In the genomic region with DNA sequence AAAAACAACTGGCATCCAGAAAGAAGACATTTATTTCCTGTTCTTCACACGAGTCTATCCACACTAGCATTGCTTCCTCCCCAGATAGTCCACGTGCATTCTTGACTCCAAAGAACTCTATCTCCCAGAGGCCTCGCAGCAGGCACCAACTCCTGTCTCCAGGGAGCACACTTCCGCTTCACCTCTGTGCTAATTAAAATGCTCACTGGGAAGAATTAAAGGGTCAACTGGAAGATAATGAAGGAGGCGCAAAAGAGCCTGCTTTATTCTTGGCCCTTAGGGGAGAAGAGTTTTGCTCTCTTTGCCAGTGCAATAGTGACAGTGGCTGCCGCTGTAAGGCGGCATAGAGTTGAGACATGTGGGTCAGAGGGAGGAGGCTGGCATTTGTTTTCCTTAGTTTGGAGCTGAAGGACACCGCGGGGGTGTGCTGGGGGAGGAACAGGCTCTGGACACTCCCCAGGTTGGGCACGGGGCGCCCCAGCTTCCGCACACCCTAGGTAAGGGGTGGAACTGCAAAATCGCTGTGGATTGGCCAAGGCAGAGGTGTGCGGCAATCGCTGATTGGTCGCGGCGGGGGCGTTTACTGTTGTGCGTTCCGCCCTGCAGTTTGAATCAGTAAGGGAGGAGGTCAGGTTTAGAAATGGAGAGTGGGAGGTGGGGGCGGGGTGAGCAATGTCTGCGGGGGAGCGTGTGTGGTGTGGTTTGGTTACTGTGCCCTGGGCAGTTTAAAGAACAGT, we compare ENCODE assay signal across 1 mouse cellular context.
TF ChIP-seq lines count a peak whose summit lies in the region.

No protein-coding gene starts in this region.

TF ChIP-seq in CH12.LX, 34 proteins besides CTCF, POLR2A, EP300 and RAD21 (continued from another document):
- TF ChIP-seq ZC3H11A (IDR thresholded peaks at IDR 0.05; ENCODE audit: low read depth, low read length) = no peak
- 0 out of 2 replicates have a peak, but pooled peaks have one; percentile 44 for TF ChIP-seq ELF1 (IDR thresholded peaks at IDR 0.05; ENCODE audit: low read depth, low read length)
- TF ChIP-seq NELFE (IDR thresholded peaks at IDR 0.05; ENCODE audit: low read depth, low read length) = peak; percentile 30; the same call in 1 of the 2 replicates
- TF ChIP-seq TCF12 (IDR thresholded peaks at IDR 0.05; ENCODE audit: low read depth, low read length) = no peak
- TF ChIP-seq BHLHE40 (IDR thresholded peaks at IDR 0.05; ENCODE audit: low read depth, low read length) = 0 out of 2 replicates have a peak, but pooled peaks have one; percentile 5
- 0 out of 2 replicates have a peak, but pooled peaks have one; percentile 26 for TF ChIP-seq ETS1 (conservative IDR thresholded peaks at IDR 0.05; ENCODE audit: low read depth, low read length)
- TF ChIP-seq MYC (IDR thresholded peaks at IDR 0.05; ENCODE audit: low read depth, low read length) = no peak; the same call in 1 of the 2 replicates
- peak; percentile 82 for TF ChIP-seq CHD2 (IDR thresholded peaks at IDR 0.05; ENCODE audit: low read length)
- TF ChIP-seq POLR2AphosphoS2 (IDR thresholded peaks at IDR 0.05; ENCODE audit: low read depth, low read length) = no peak
- no peak for TF ChIP-seq RCOR1 (conservative IDR thresholded peaks at IDR 0.05; ENCODE audit: low read depth, low read length)
- TF ChIP-seq KAT2A (IDR thresholded peaks at IDR 0.05; ENCODE audit: insufficient replicate concordance, low read length) = no peak
- no peak for TF ChIP-seq ZKSCAN1 (IDR thresholded peaks at IDR 0.05; ENCODE audit: borderline replicate concordance, low read depth, low read length)
- TF ChIP-seq ZNF384 (IDR thresholded peaks at IDR 0.05; ENCODE audit: low read depth, low read length) = no peak
- TF ChIP-seq CHD1 (IDR thresholded peaks at IDR 0.05; ENCODE audit: low read depth, low read length) = no peak
- no peak for TF ChIP-seq GABPA (IDR thresholded peaks at IDR 0.05; ENCODE audit: insufficient replicate concordance, low read depth, low read length)
- no peak for TF ChIP-seq UBTF (IDR thresholded peaks at IDR 0.05; ENCODE audit: low read depth, low read length)
- TF ChIP-seq IRF4 (IDR thresholded peaks at IDR 0.05; ENCODE audit: low read depth, low read length) = no peak
- no peak for TF ChIP-seq MEF2A (IDR thresholded peaks at IDR 0.05; ENCODE audit: borderline replicate concordance, low read depth, low read length)
- no peak for TF ChIP-seq JUN (IDR thresholded peaks at IDR 0.05; ENCODE audit: insufficient read depth, low read depth, low read length)
- TF ChIP-seq SMC3 (IDR thresholded peaks at IDR 0.05; ENCODE audit: low read depth, low read length) = no peak
- TF ChIP-seq E2F4 (IDR thresholded peaks at IDR 0.05; ENCODE audit: insufficient replicate concordance, low read depth, low read length) = no peak
- TF ChIP-seq MAFK (IDR thresholded peaks at IDR 0.05; ENCODE audit: insufficient replicate concordance, low read length) = no peak
- peak; percentile 76 for TF ChIP-seq MXI1 (IDR thresholded peaks at IDR 0.05; ENCODE audit: low read depth, low read length)
- TF ChIP-seq PAX5 (IDR thresholded peaks at IDR 0.05; ENCODE audit: low read length) = no peak
- TF ChIP-seq MAX (IDR thresholded peaks at IDR 0.05; ENCODE audit: low read length) = 0 out of 2 replicates have a peak, but pooled peaks have one; percentile 47
- TF ChIP-seq NRF1 (IDR thresholded peaks at IDR 0.05; ENCODE audit: low read depth, low read length) = no peak
- no peak for TF ChIP-seq JUND (conservative IDR thresholded peaks at IDR 0.05; ENCODE audit: low read depth, low read length)
- TF ChIP-seq MAZ (IDR thresholded peaks at IDR 0.05; ENCODE audit: low read depth, low read length) = peak; percentile 64; the same call in 1 of the 2 replicates
- TF ChIP-seq SIN3A (IDR thresholded peaks at IDR 0.05; ENCODE audit: low read length) = 0 out of 2 replicates have a peak, but pooled peaks have one; percentile 47
- peak; percentile 48 for TF ChIP-seq HCFC1 (IDR thresholded peaks at IDR 0.05; ENCODE audit: low read depth, low read length)
- TF ChIP-seq USF1 (IDR thresholded peaks at IDR 0.05; ENCODE audit: low read depth, low read length) = no peak
- TF ChIP-seq TBP (conservative IDR thresholded peaks at IDR 0.05; ENCODE audit: low read depth, low read length) = no peak
